Mouse (Mus musculus): Measurements from ENCODE around the gene Mpz. TPM values are rescaled to one million over a fixed set of nuclear protein-coding genes. Genes with fewer than 3 reads are reported as not detected.
"Not testable (repeated sequence)": the region's sequence is repeated elsewhere in the genome, so short reads cannot be mapped to it uniquely, and the experiment has no call there.

Gene Mpz
- polyA plus RNA-seq, 1 experiment from 2014 or later: 0.06 TPM

- Histone ChIP-seq H3K36me3 (no peaks in the 10 kb centered on the region), H3K27ac (peak within 1 kb of the TSS; percentile 89), H3K4me3 (peak within 1 kb of the TSS; percentile 67), H3K9me3 (no peaks in the 10 kb centered on the region), H3K4me1 (peaks cover 19% of the 10 kb centered on the region), H3K27me3 (ENCODE audit: insufficient read depth, poor library complexity, severe bottlenecking) (0 out of 2 replicates have a peak, but pooled peaks cover 2% of the 10 kb centered on the region)
- peak; percentile 93 for DNase-seq (ENCODE audit: low spot score)
- WGBS: under 1% methylated on average over 24 of the region's 24 CpGs
Measured at GRCm38 (mm10) chr1:171113873-171114299, 36.6 kb upstream of the Mpz start, which contains the start of gene Cfap126. Gene Cfap126, plus strand, starts transcription at chr1:171113918.

GRCm38 (mm10) chr1:171116280-171116679 lies 34.2 kb upstream of the Mpz start:
- H3K4me3 ChIP-seq: no peak overlapping the region
- H3K9me3 ChIP-seq: no peaks in the 10 kb centered on the region
- no peak for DNase-seq (ENCODE audit: low spot score)
- no peaks in the 10 kb centered on the region for H3K27me3 ChIP-seq (ENCODE audit: insufficient read depth, poor library complexity, severe bottlenecking)
- 31% methylated on average over 4 of the region's 4 CpGs for WGBS
- no peak overlapping the region for H3K27ac ChIP-seq
- H3K36me3 ChIP-seq: no peaks in the 10 kb centered on the region
- H3K4me1 ChIP-seq: peaks cover 24% of the 10 kb centered on the region

GRCm38 (mm10) chr1:171118269-171118684 lies 32.2 kb upstream of the Mpz start:
- Histone ChIP-seq H3K36me3 (no peaks in the 10 kb centered on the region), H3K9me3 (no peaks in the 10 kb centered on the region), H3K27ac (no peak overlapping the region), H3K4me3 (no peak overlapping the region), H3K4me1 (peaks cover 29% of the 10 kb centered on the region), H3K27me3 (ENCODE audit: insufficient read depth, poor library complexity, severe bottlenecking) (no peaks in the 10 kb centered on the region)
- WGBS: 11% methylated on average over 4 of the region's 4 CpGs
- no peak for DNase-seq (ENCODE audit: low spot score)

- H3K27ac ChIP-seq: no peak overlapping the region
- no peaks in the 10 kb centered on the region for H3K27me3 ChIP-seq (ENCODE audit: insufficient read depth, poor library complexity, severe bottlenecking)
- H3K36me3 ChIP-seq: no peaks in the 10 kb centered on the region
- no peaks in the 10 kb centered on the region for H3K9me3 ChIP-seq
- no peak for DNase-seq (ENCODE audit: low spot score)
- H3K4me1 ChIP-seq: peaks cover 25% of the 10 kb centered on the region
- no peak overlapping the region for H3K4me3 ChIP-seq
- 83% methylated on average over 5 of the region's 5 CpGs for WGBS
Measured at GRCm38 (mm10) chr1:171118996-171119395, 31.5 kb upstream of the Mpz start.

- H3K9me3 ChIP-seq: no peaks in the 10 kb centered on the region
- no peak overlapping the region for H3K4me3 ChIP-seq
- no peak overlapping the region for H3K27ac ChIP-seq
- no peaks in the 10 kb centered on the region for H3K36me3 ChIP-seq
- no peak for DNase-seq (ENCODE audit: low spot score)
- H3K27me3 ChIP-seq (ENCODE audit: insufficient read depth, poor library complexity, severe bottlenecking): no peaks in the 10 kb centered on the region
- WGBS: 86% methylated on average over 14 of the region's 14 CpGs
- H3K4me1 ChIP-seq: peaks cover 25% of the 10 kb centered on the region
Measured at GRCm38 (mm10) chr1:171119405-171119804, 31.1 kb upstream of the Mpz start.

- Histone ChIP-seq H3K4me1 (peaks cover 25% of the 10 kb centered on the region), H3K4me3 (no peak overlapping the region), H3K9me3 (no peaks in the 10 kb centered on the region), H3K27ac (peak overlapping the region; percentile 52; the same call in 1 of the 2 replicates), H3K36me3 (no peaks in the 10 kb centered on the region), H3K27me3 (ENCODE audit: insufficient read depth, poor library complexity, severe bottlenecking) (no peaks in the 10 kb centered on the region)
- no peak for DNase-seq (ENCODE audit: low spot score)
- WGBS: 17% methylated on average over 3 of the region's 3 CpGs
Measured at GRCm38 (mm10) chr1:171120893-171121292, 29.6 kb upstream of the Mpz start.

GRCm38 (mm10) chr1:171121839-171122238 lies 28.7 kb upstream of the Mpz start:
- Histone ChIP-seq H3K27ac (no peak overlapping the region), H3K36me3 (0 out of 2 replicates have a peak, but pooled peaks cover 2% of the 10 kb centered on the region), H3K4me1 (peaks cover 25% of the 10 kb centered on the region), H3K4me3 (no peak overlapping the region), H3K9me3 (no peaks in the 10 kb centered on the region), H3K27me3 (ENCODE audit: insufficient read depth, poor library complexity, severe bottlenecking) (no peaks in the 10 kb centered on the region)
- 43% methylated on average over 5 of the region's 5 CpGs for WGBS
- no peak for DNase-seq (ENCODE audit: low spot score)

GRCm38 (mm10) chr1:171122932-171123331 lies 27.6 kb upstream of the Mpz start:
- no peaks in the 10 kb centered on the region for H3K9me3 ChIP-seq
- no peaks in the 10 kb centered on the region for H3K27me3 ChIP-seq (ENCODE audit: insufficient read depth, poor library complexity, severe bottlenecking)
- peak; percentile 80 for DNase-seq (ENCODE audit: low spot score)
- H3K36me3 ChIP-seq: peaks cover 10% of the 10 kb centered on the region
- H3K4me1 ChIP-seq: peaks cover 25% of the 10 kb centered on the region
- no peak overlapping the region for H3K4me3 ChIP-seq
- 33% methylated on average over 7 of the region's 7 CpGs for WGBS
- H3K27ac ChIP-seq: no peak overlapping the region

GRCm38 (mm10) chr1:171124398-171124797 lies 26.1 kb upstream of the Mpz start:
- no peaks in the 10 kb centered on the region for H3K9me3 ChIP-seq
- WGBS: 90% methylated on average over 5 of the region's 5 CpGs
- peaks cover 25% of the 10 kb centered on the region for H3K4me1 ChIP-seq
- H3K4me3 ChIP-seq: no peak overlapping the region
- H3K27me3 ChIP-seq (ENCODE audit: insufficient read depth, poor library complexity, severe bottlenecking): no peaks in the 10 kb centered on the region
- peaks cover 25% of the 10 kb centered on the region for H3K36me3 ChIP-seq
- no peak for DNase-seq (ENCODE audit: low spot score)
- H3K27ac ChIP-seq: no peak overlapping the region

GRCm38 (mm10) chr1:171129251-171129650 lies 21.3 kb upstream of the Mpz start:
- DNase-seq (ENCODE audit: low spot score): no peak
- no peaks in the 10 kb centered on the region for H3K27me3 ChIP-seq (ENCODE audit: insufficient read depth, poor library complexity, severe bottlenecking)
- WGBS: 57% methylated on average over 7 of the region's 7 CpGs
- H3K4me1 ChIP-seq: no peaks in the 10 kb centered on the region
- H3K4me3 ChIP-seq: no peak overlapping the region
- H3K9me3 ChIP-seq: no peaks in the 10 kb centered on the region
- peaks cover 69% of the 10 kb centered on the region for H3K36me3 ChIP-seq
- H3K27ac ChIP-seq: no peak overlapping the region

GRCm38 (mm10) chr1:171130971-171131370 lies 19.5 kb upstream of the Mpz start:
- 88% methylated on average over 1 of the region's 1 CpGs for WGBS
- Histone ChIP-seq H3K4me1 (no peaks in the 10 kb centered on the region), H3K4me3 (no peak overlapping the region), H3K36me3 (peaks cover 86% of the 10 kb centered on the region), H3K27me3 (ENCODE audit: insufficient read depth, poor library complexity, severe bottlenecking) (no peaks in the 10 kb centered on the region), H3K27ac (no peak overlapping the region), H3K9me3 (no peaks in the 10 kb centered on the region)
- no peak for DNase-seq (ENCODE audit: low spot score)

GRCm38 (mm10) chr1:171135600-171135999 lies 14.9 kb upstream of the Mpz start:
- Histone ChIP-seq H3K27ac (no peak overlapping the region), H3K36me3 (peaks cover 91% of the 10 kb centered on the region), H3K9me3 (no peaks in the 10 kb centered on the region), H3K27me3 (ENCODE audit: insufficient read depth, poor library complexity, severe bottlenecking) (no peaks in the 10 kb centered on the region), H3K4me3 (no peak overlapping the region), H3K4me1 (no peaks in the 10 kb centered on the region)
- 92% methylated on average over 2 of the region's 2 CpGs for WGBS
- no peak for DNase-seq (ENCODE audit: low spot score)

- not testable (repeated sequence) for DNase-seq (ENCODE audit: low spot score)
- WGBS: 89% methylated on average over 8 of the region's 8 CpGs
Measured at GRCm38 (mm10) chr1:171137486-171138155, 12.9 kb upstream of the Mpz start.

GRCm38 (mm10) chr1:171142981-171143380 lies 7.5 kb upstream of the Mpz start:
- not testable (repeated sequence) for DNase-seq (ENCODE audit: low spot score); H3K4me3 ChIP-seq; H3K27me3 ChIP-seq (ENCODE audit: insufficient read depth, poor library complexity, severe bottlenecking); H3K4me1 ChIP-seq; H3K9me3 ChIP-seq; H3K27ac ChIP-seq
- WGBS: 75% methylated on average over 11 of the region's 11 CpGs
- peaks cover 73% of the 10 kb centered on the region for H3K36me3 ChIP-seq

More at GRCm38 (mm10) chr1:171137486-171138155, 12.9 kb upstream of the Mpz start:
- H3K27ac ChIP-seq; H3K4me3 ChIP-seq; H3K27me3 ChIP-seq (ENCODE audit: insufficient read depth, poor library complexity, severe bottlenecking); H3K9me3 ChIP-seq; H3K4me1 ChIP-seq: not testable (repeated sequence)
- H3K36me3 ChIP-seq: peaks cover 95% of the 10 kb centered on the region

Data from heart, embryonic 10.5 days (tissue).